Mouse (Mus musculus) hindbrain, embryonic 14.5 days (tissue): ENCODE results near the gene Armc7. TPM values are rescaled to one million over a fixed set of nuclear protein-coding genes. Genes with fewer than 3 reads are reported as not detected.

Experiments used
- ATAC-seq: fragments of 200-750 bp; cut with Nextera tagmentation; 2 replicates; pipeline ENCODE4 v1.8.0; 2017; ENCODE audit warnings: moderate number of reproducible peaks, mild to moderate bottlenecking, moderate TSS enrichment, moderate library complexity; ENCODE audit not compliant: low FRiP score
- DNase-seq: peaks from one replicate; pipeline ENCODE4 v3.0.0-alpha.2; 2015; ENCODE audit warnings: low spot score
- H3K27ac ChIP-seq: fragments of 300-500 bp; sonication (generic); 2 replicates; pipeline ENCODE4 v1.5.1; 2014; ENCODE audit warnings: mild to moderate bottlenecking, moderate library complexity
- H3K27me3 ChIP-seq: fragments of 300-500 bp; sonication (generic); 2 replicates; pipeline ENCODE4 v1.6.1; 2014; ENCODE audit warnings: mild to moderate bottlenecking, low read length, mixed read lengths; ENCODE audit not compliant: control insufficient read depth, insufficient read depth
- H3K36me3 ChIP-seq: fragments of 300-500 bp; sonication (generic); replicated peaks from 2 replicates; pipeline ENCODE4 v1.6.1; 2014; ENCODE audit not compliant: control insufficient read depth, insufficient read depth
- H3K4me1 ChIP-seq: fragments of 300-500 bp; sonication (generic); replicated peaks from 2 replicates; pipeline ENCODE4 v1.6.1; 2014; ENCODE audit warnings: antibody characterized with exemption, low read length, mixed read lengths; ENCODE audit not compliant: control insufficient read depth, insufficient read depth
- H3K4me2 ChIP-seq: fragments of 300-500 bp; sonication (generic); replicated peaks from 2 replicates; pipeline ENCODE4 v1.6.1; 2014; ENCODE audit warnings: mild to moderate bottlenecking, moderate library complexity
- H3K4me3 ChIP-seq: fragments of 300-500 bp; sonication (generic); replicated peaks from 2 replicates; pipeline ENCODE4 v1.5.1; 2014; ENCODE audit warnings: mild to moderate bottlenecking, low read length
- H3K9ac ChIP-seq: fragments of 300-500 bp; sonication (generic); 2 replicates; pipeline ENCODE4 v1.6.1; 2014
- H3K9me3 ChIP-seq: fragments of 300-500 bp; sonication (generic); 2 replicates; pipeline ENCODE4 v1.6.1; 2016; ENCODE audit warnings: low read length; ENCODE audit not compliant: control insufficient read depth
- WGBS: fragments of 180-500 bp; shearing (Covaris S2); extraction: QIAGEN DNeasy Blood & Tissue Kit; methylation state at CpG from one replicate; pipeline ENCODE4 v1.1.7; 2014; 5-methylcytosine and 5-hydroxymethylcytosine counted together
- polyA plus RNA-seq: library from polyadenylated mRNA; unstranded; fragments of >200 nt; fragmentation: Nextera tagmentation; extraction: Ambion mirVana; gene quantifications from 2 replicates; pipeline ENCODE4 v1.2.1, GENCODE M21; 2014

Gene Armc7
- polyA plus RNA-seq, 1 experiment from 2014 or later = 14.2 TPM

GRCm38 (mm10) chr11:115481553-115482259, 6.2 kb downstream of the Armc7 start:
- Histone ChIP-seq H3K4me2 (no peak overlapping the region), H3K27me3 (no peaks in the 10 kb centered on the region), H3K4me3 (no peak overlapping the region), H3K9me3 (no peaks in the 10 kb centered on the region), H3K36me3 (peaks cover 15% of the 10 kb centered on the region; the same call in 1 of the 2 replicates), H3K27ac (no peak overlapping the region), H3K4me1 (peaks cover 8% of the 10 kb centered on the region), H3K9ac (no peak overlapping the region)
- WGBS = 86% methylated on average over 6 of the region's 6 CpGs
- DNase-seq (no peak), ATAC-seq (no peak)

- Histone ChIP-seq H3K27ac (no peak overlapping the region), H3K4me3 (no peak overlapping the region), H3K4me1 (no peaks in the 10 kb centered on the region), H3K9ac (no peak overlapping the region), H3K27me3 (no peaks in the 10 kb centered on the region), H3K9me3 (no peaks in the 10 kb centered on the region), H3K4me2 (no peak overlapping the region), H3K36me3 (peaks cover 16% of the 10 kb centered on the region; the same call in 1 of the 2 replicates)
- DNase-seq = no peak
- WGBS = 70% methylated on average over 11 of the region's 11 CpGs
- ATAC-seq = no peak
These were observed 7.8 kb downstream of the Armc7 start for GRCm38 (mm10) chr11:115483278-115483677.

- DNase-seq (peak; percentile 91), ATAC-seq (no peak; the same call in 1 of the 2 replicates)
- no peaks in the 10 kb centered on the region for H3K9me3 ChIP-seq
- no peaks in the 10 kb centered on the region for H3K27me3 ChIP-seq
- H3K27ac ChIP-seq = no peak overlapping the region
- no peaks in the 10 kb centered on the region for H3K4me1 ChIP-seq
- H3K4me3 ChIP-seq = no peak overlapping the region
- 20% methylated on average over 6 of the region's 6 CpGs for WGBS
- H3K9ac ChIP-seq = no peak overlapping the region
- H3K36me3 ChIP-seq = peaks cover 20% of the 10 kb centered on the region
- H3K4me2 ChIP-seq = no peak overlapping the region
These were observed 8.3 kb downstream of the Armc7 start for GRCm38 (mm10) chr11:115483726-115484125.

GRCm38 (mm10) chr11:115485155-115485554, 9.7 kb downstream of the Armc7 start:
- DNase-seq = no peak
- Histone ChIP-seq H3K4me1 (no peaks in the 10 kb centered on the region), H3K4me2 (no peak overlapping the region), H3K36me3 (peaks cover 33% of the 10 kb centered on the region), H3K4me3 (no peak overlapping the region), H3K9ac (no peak overlapping the region), H3K27ac (no peak overlapping the region), H3K9me3 (no peaks in the 10 kb centered on the region), H3K27me3 (no peaks in the 10 kb centered on the region)
- no peak for ATAC-seq
- WGBS = 39% methylated on average over 12 of the region's 12 CpGs

- no peak overlapping the region for H3K27ac ChIP-seq
- ATAC-seq (no peak), DNase-seq (no peak)
- peaks cover 26% of the 10 kb centered on the region for H3K36me3 ChIP-seq
- peaks cover 16% of the 10 kb centered on the region for H3K4me1 ChIP-seq
- no peak overlapping the region for H3K4me3 ChIP-seq
- 93% methylated on average over 19 of the region's 19 CpGs for WGBS
- no peak overlapping the region for H3K4me2 ChIP-seq
- H3K9me3 ChIP-seq = no peaks in the 10 kb centered on the region
- H3K27me3 ChIP-seq = no peaks in the 10 kb centered on the region
- H3K9ac ChIP-seq = no peak overlapping the region
These were observed 13.2 kb downstream of the Armc7 start for GRCm38 (mm10) chr11:115488551-115489104.

- Histone ChIP-seq H3K27ac (peak overlapping the region; percentile 84), H3K9ac (peak overlapping the region; percentile 70), H3K9me3 (no peaks in the 10 kb centered on the region), H3K27me3 (no peaks in the 10 kb centered on the region), H3K4me3 (peak overlapping the region; percentile 59), H3K4me2 (peak overlapping the region; percentile 58), H3K36me3 (peaks cover 26% of the 10 kb centered on the region), H3K4me1 (peaks cover 16% of the 10 kb centered on the region)
- ATAC-seq (peak; percentile 39), DNase-seq (no peak)
- 24% methylated on average over 25 of the region's 25 CpGs for WGBS
These were observed 15.2 kb downstream of the Armc7 start for GRCm38 (mm10) chr11:115490441-115491355.

GRCm38 (mm10) chr11:115491356-115492083, 16.1 kb downstream of the Armc7 start, which contains the start of gene Nt5c:
TSS of gene Nt5c (minus strand) at chr11:115491862.
- Histone ChIP-seq H3K9me3 (no peaks in the 10 kb centered on the region), H3K9ac (peak within 1 kb of the TSS; percentile 70), H3K4me3 (peak within 1 kb of the TSS; percentile 59), H3K4me2 (peak within 1 kb of the TSS; percentile 58), H3K27me3 (no peaks in the 10 kb centered on the region), H3K36me3 (peaks cover 24% of the 10 kb centered on the region), H3K27ac (peak within 1 kb of the TSS; percentile 84), H3K4me1 (peaks cover 16% of the 10 kb centered on the region)
- DNase-seq (peak; percentile 78), ATAC-seq (peak; percentile 91)
- under 1% methylated on average over 43 of the region's 43 CpGs for WGBS

- Histone ChIP-seq H3K36me3 (peaks cover 33% of the 10 kb centered on the region), H3K27me3 (no peaks in the 10 kb centered on the region), H3K4me1 (peaks cover 16% of the 10 kb centered on the region), H3K9me3 (no peaks in the 10 kb centered on the region), H3K4me3 (peak overlapping the region; percentile 59), H3K4me2 (peak overlapping the region; percentile 58), H3K9ac (peak overlapping the region; percentile 70), H3K27ac (peak overlapping the region; percentile 20; the same call in 1 of the 2 replicates)
- ATAC-seq (no peak), DNase-seq (no peak)
- 45% methylated on average over 6 of the region's 6 CpGs for WGBS
These were observed 16.9 kb downstream of the Armc7 start for GRCm38 (mm10) chr11:115492387-115492786.
